Mouse (Mus musculus) MEL (cell line): ENCODE results near the gene Dctn1. TPM values are rescaled to one million over a fixed set of nuclear protein-coding genes. Genes with fewer than 3 reads are reported as not detected.

ENCODE experiments used
- DNase-seq: peaks from one replicate; pipeline ENCODE4 v3.0.0; 2011; ENCODE audit warnings: low read depth, low spot score
- H3K27ac ChIP-seq: 2 replicates; pipeline ENCODE4 v1.5.1; 2012; ENCODE audit warnings: low read depth, mild to moderate bottlenecking, control low read depth, low read length, moderate library complexity; ENCODE audit not compliant: control insufficient read depth
- H3K27me3 ChIP-seq, 2 experiments: fragments of 150-350 bp in 1 of 2; sonication (generic) in 1 of 2; 2 replicates each; pipeline ENCODE4 v1.6.1; 2012; ENCODE audit warnings: low read length in 2 of 2, mild to moderate bottlenecking in 2 of 2, improper control_type of control experiment in 1 of 2, moderate library complexity in 1 of 2; ENCODE audit not compliant: insufficient read depth in 2 of 2, control insufficient read depth in 1 of 2
- H3K36me3 ChIP-seq, 2 experiments: 2 replicates each; pipeline ENCODE4 v1.6.1; 2012 to 2014; ENCODE audit warnings: low read length in 2 of 2, improper control_type of control experiment in 1 of 2, inconsistent platforms in 1 of 2, mild to moderate bottlenecking in 1 of 2; ENCODE audit not compliant: insufficient read depth in 2 of 2, control insufficient read depth in 1 of 2
- H3K4me1 ChIP-seq, 2 experiments: fragments of 150-350 bp in 1 of 2; sonication (generic) in 1 of 2; 2 replicates each; pipeline ENCODE4 v1.6.1; 2012; ENCODE audit warnings: low read length in 2 of 2, improper control_type of control experiment in 1 of 2, mild to moderate bottlenecking in 1 of 2; ENCODE audit not compliant: insufficient read depth in 2 of 2, control insufficient read depth in 1 of 2
- H3K4me3 ChIP-seq, 2 experiments: fragments of 150-350 bp in 1 of 2; sonication (generic) in 1 of 2; 2 replicates each; pipeline ENCODE4 v1.5.1; 2012; ENCODE audit warnings: low read depth in 2 of 2, low read length in 2 of 2, mild to moderate bottlenecking in 2 of 2, moderate library complexity in 2 of 2, control low read depth in 1 of 2, improper control_type of control experiment in 1 of 2; ENCODE audit not compliant: control insufficient read depth in 1 of 2, insufficient read depth in 1 of 2
- H3K79me2 ChIP-seq: 2 replicates; pipeline ENCODE4 v1.6.1; 2012; ENCODE audit warnings: mild to moderate bottlenecking, low read length, moderate library complexity; ENCODE audit not compliant: control insufficient read depth, poor library complexity, insufficient read depth
- H3K9ac ChIP-seq: 2 replicates; pipeline ENCODE4 v1.6.1; 2012; ENCODE audit warnings: low read depth, mild to moderate bottlenecking, control low read depth, low read length, moderate library complexity; ENCODE audit not compliant: control insufficient read depth, poor library complexity, severe bottlenecking
- H3K9me3 ChIP-seq: fragments of 150-350 bp; sonication (generic); replicated peaks from 2 replicates; pipeline ENCODE4 v1.6.1; 2012; ENCODE audit warnings: mild to moderate bottlenecking, low read length, improper control_type of control experiment, moderate library complexity; ENCODE audit not compliant: insufficient read depth
- BHLHE40 ChIP-seq: IDR thresholded peaks from 2 replicates; pipeline ENCODE4 v1.6.1; 2012; ENCODE audit warnings: low read depth, mild to moderate bottlenecking, inconsistent platforms, low read length, improper control_type of control experiment, borderline replicate concordance
- CHD2 ChIP-seq: IDR thresholded peaks from 2 replicates; pipeline ENCODE4 v1.6.1; 2011; ENCODE audit warnings: low read length, improper control_type of control experiment
- E2F4 ChIP-seq: IDR thresholded peaks from 2 replicates; pipeline ENCODE4 v1.6.1; 2011; ENCODE audit warnings: low read depth, low read length, improper control_type of control experiment, borderline replicate concordance
- GATA1 ChIP-seq: IDR thresholded peaks from 2 replicates; pipeline ENCODE4 v1.6.1; 2011; ENCODE audit warnings: low read depth, low read length, improper control_type of control experiment
- HCFC1 ChIP-seq: IDR thresholded peaks from 2 replicates; pipeline ENCODE4 v1.6.1; 2012; ENCODE audit warnings: low read depth, mild to moderate bottlenecking, inconsistent platforms, low read length, improper control_type of control experiment, moderate library complexity
- JUND ChIP-seq: IDR thresholded peaks from 2 replicates; pipeline ENCODE4 v1.6.1; 2011; ENCODE audit warnings: low read depth, mild to moderate bottlenecking, improper control_type of control experiment, low read length
- KAT2A ChIP-seq: conservative IDR thresholded peaks from 2 replicates; pipeline ENCODE4 v1.6.1; 2012; ENCODE audit warnings: low read depth, low read length, improper control_type of control experiment, inconsistent platforms
- MAZ ChIP-seq: IDR thresholded peaks from 2 replicates; pipeline ENCODE4 v1.6.1; 2012; ENCODE audit warnings: low read depth, mild to moderate bottlenecking, inconsistent platforms, low read length, improper control_type of control experiment
- MEF2A ChIP-seq: IDR thresholded peaks from 2 replicates; pipeline ENCODE4 v1.6.1; 2014; ENCODE audit warnings: low read depth, mild to moderate bottlenecking, inconsistent platforms, low read length, improper control_type of control experiment; ENCODE audit not compliant: poor library complexity, insufficient replicate concordance, severe bottlenecking; ENCODE audit errors: extremely low read depth
- MXI1 ChIP-seq: IDR thresholded peaks from 2 replicates; pipeline ENCODE4 v1.6.1; 2011; ENCODE audit warnings: mild to moderate bottlenecking, low read depth, low read length, improper control_type of control experiment
- POLR2A ChIP-seq, 2 experiments: IDR thresholded peaks; 2 replicates each; pipeline ENCODE4 v1.6.1; 2011 to 2012; ENCODE audit warnings: low read length in 2 of 2, mild to moderate bottlenecking in 2 of 2, control low read depth in 1 of 2, improper control_type of control experiment in 1 of 2, low read depth in 1 of 2, moderate library complexity in 1 of 2; ENCODE audit not compliant: control insufficient read depth in 1 of 2, insufficient read depth in 1 of 2, poor library complexity in 1 of 2
- POLR2AphosphoS2 ChIP-seq: IDR thresholded peaks from 2 replicates; pipeline ENCODE4 v1.6.1; 2011; ENCODE audit warnings: low read length, improper control_type of control experiment
- SIN3A ChIP-seq: IDR thresholded peaks from 2 replicates; pipeline ENCODE4 v1.6.1; 2012; ENCODE audit warnings: low read length, improper control_type of control experiment, inconsistent platforms
- SMC3 ChIP-seq: IDR thresholded peaks from 2 replicates; pipeline ENCODE4 v1.6.1; 2011; ENCODE audit warnings: low read depth, low read length, improper control_type of control experiment
- TBP ChIP-seq: IDR thresholded peaks from 2 replicates; pipeline ENCODE4 v1.8.0; 2011; ENCODE audit warnings: low read depth, low read length, improper control_type of control experiment
- USF2 ChIP-seq, 2 experiments: IDR thresholded peaks; 2 replicates each; pipeline ENCODE4 v1.6.1; 2011 to 2012; ENCODE audit warnings: improper control_type of control experiment in 2 of 2, low read length in 2 of 2, borderline replicate concordance in 1 of 2, inconsistent platforms in 1 of 2, low read depth in 1 of 2, mild to moderate bottlenecking in 1 of 2; ENCODE audit not compliant: insufficient read depth in 1 of 2
- polyA plus RNA-seq, 2 experiments: library from polyadenylated mRNA; stranded (reverse) in 1 of 2; unstranded in 1 of 2; fragments of >175 nt in 1 of 2; fragments of >200 nt in 1 of 2; gene quantifications; 2 replicates each; pipeline versions ENCODE4 v1.2.1 to v1.2.4; 2012; ENCODE audit warnings: low replicate concordance in 2 of 2, low read depth in 1 of 2; ENCODE audit not compliant: insufficient read length in 2 of 2, insufficient read depth in 1 of 2, missing spikeins in 1 of 2
- total RNA-seq: library from RNA; depleted of rRNA; stranded (reverse); fragments of 300-350 nt; gene quantifications from 2 replicates; pipeline ENCODE4 v1.2.3, GENCODE M21; 2012

Dctn1 gene
- total and polyA plus RNA-seq, 3 experiments, result 23.3 to 81.9 TPM; not detected in 1

DNA sequence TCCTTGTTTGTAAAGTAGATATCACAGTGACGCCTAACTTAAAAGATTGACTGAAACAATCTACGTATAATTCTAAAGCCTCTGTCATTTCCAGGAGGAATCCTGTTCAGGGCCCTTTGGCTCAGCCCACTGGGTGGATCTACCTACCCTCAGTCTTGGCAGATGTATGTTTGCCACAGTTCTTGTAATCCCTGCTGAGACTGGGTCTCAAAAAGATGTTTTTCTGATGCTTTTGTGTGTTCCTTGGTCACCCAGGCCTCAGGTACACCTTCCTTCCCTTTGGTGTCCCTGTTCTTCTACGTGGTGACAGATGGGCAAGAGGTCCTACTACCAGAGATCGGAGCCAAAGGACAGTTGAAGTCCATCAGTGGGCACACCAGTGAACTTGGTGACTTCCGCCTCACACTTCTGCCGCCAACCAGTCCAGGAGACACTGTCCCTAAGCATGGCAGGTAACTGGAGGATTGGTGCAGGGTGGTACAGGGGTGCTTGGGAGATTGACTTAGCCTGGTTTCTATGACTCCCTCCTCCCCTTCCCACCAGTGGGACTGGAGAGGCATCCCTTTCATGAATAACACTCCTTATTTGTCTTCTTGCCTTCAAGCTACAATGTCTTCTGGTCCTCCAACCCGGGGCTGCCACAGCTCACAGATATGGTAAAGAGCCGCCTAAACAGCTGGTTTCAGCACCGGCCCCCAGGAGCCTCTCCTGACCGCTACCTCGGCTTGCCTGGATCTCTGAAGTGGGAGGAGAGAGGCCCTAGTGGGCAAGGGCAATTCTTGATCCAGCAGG, 49.2 kb upstream of the Dctn1 start:
- peaks cover 0 to 19% of the 10 kb centered on the region in 2 experiments; a peak in 2 of 4 replicates for H3K4me1 ChIP-seq
- H3K79me2 ChIP-seq, result peaks cover 35% of the 10 kb centered on the region
- no peaks in the 10 kb centered on the region for H3K9me3 ChIP-seq
- peak overlapping the region; percentile 4 for H3K27ac ChIP-seq
- TF ChIP-seq HCFC1 (no peak), MAZ (no peak), SMC3 (no peak), GATA1 (no peak), POLR2A (IDR thresholded peaks at IDR 0.05; ENCODE audit: control insufficient read depth in 1 of 2, insufficient read depth in 1 of 2, low read depth in 1 of 2, low read length in 2 of 2, poor library complexity in 1 of 2) (no peak; a peak in 1 of 4 replicates), MEF2A (no peak), TBP (no peak), JUND (no peak), KAT2A (no peak), MXI1 (no peak), BHLHE40 (no peak), USF2 (IDR thresholded peaks at IDR 0.05; ENCODE audit: borderline replicate concordance in 1 of 2, insufficient read depth in 1 of 2, low read depth in 1 of 2, low read length in 2 of 2) (no peak), CHD2 (no peak)
- peak overlapping the region; percentile 89 to 94 for H3K4me3 ChIP-seq
- DNase-seq, result no peak
- H3K36me3 ChIP-seq, result peaks cover 0 to 15% of the 10 kb centered on the region in 2 experiments; a peak in 2 of 4 replicates
- no peaks in the 10 kb centered on the region for H3K27me3 ChIP-seq
- peak overlapping the region; percentile 88 for H3K9ac ChIP-seq

- DNase-seq, result no peak
- no peaks in the 10 kb centered on the region for H3K9me3 ChIP-seq
- H3K36me3 ChIP-seq, result peaks cover 0 to 15% of the 10 kb centered on the region in 2 experiments; a peak in 2 of 4 replicates
- H3K4me3 ChIP-seq, result no peak overlapping the region; a peak in 1 of 4 replicates
- H3K79me2 ChIP-seq, result peaks cover 36% of the 10 kb centered on the region
- H3K27me3 ChIP-seq, result no peaks in the 10 kb centered on the region
- TF ChIP-seq MXI1 (no peak), E2F4 (no peak), SIN3A (no peak), CHD2 (no peak), POLR2AphosphoS2 (no peak)
- TF ChIP-seq, all 39 proteins: peak for 0
- no peak overlapping the region for H3K27ac ChIP-seq
- H3K4me1 ChIP-seq, result peaks cover 0 to 19% of the 10 kb centered on the region in 2 experiments; a peak in 2 of 4 replicates
- no peak overlapping the region; the same call in 1 of the 2 replicates for H3K9ac ChIP-seq
These were observed 48.6 kb upstream of the Dctn1 start for GRCm38 (mm10) chr6:83117165-83117438.
